Mouse (Mus musculus): Measurements from ENCODE around the gene Sdccag8.

The Sdccag8 gene

DNA sequence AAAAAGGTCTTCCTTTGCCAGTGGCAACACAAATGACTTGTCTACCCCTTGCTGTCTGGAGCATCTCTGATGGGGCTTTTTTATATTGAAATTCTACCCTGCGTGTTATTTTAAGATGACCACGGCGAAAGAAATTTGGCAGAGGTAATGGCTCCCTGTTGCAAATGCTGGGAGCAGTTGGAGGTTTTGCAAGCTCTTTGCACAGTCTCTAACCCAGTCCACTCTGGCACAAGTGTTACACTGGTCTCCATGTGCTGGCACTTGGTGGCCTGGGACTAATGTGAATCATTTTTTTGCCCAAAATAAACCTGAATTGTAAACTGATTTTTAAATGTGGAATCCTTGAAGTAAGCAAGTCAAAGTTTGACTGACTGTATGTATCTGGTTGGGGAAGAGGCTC is 199.3 kb downstream of the Sdccag8 start:
- no peak for DNase-seq

GRCm38 (mm10) chr1:177014346-177014745 is 199.9 kb downstream of the Sdccag8 start:
- DNase-seq: no peak

DNA sequence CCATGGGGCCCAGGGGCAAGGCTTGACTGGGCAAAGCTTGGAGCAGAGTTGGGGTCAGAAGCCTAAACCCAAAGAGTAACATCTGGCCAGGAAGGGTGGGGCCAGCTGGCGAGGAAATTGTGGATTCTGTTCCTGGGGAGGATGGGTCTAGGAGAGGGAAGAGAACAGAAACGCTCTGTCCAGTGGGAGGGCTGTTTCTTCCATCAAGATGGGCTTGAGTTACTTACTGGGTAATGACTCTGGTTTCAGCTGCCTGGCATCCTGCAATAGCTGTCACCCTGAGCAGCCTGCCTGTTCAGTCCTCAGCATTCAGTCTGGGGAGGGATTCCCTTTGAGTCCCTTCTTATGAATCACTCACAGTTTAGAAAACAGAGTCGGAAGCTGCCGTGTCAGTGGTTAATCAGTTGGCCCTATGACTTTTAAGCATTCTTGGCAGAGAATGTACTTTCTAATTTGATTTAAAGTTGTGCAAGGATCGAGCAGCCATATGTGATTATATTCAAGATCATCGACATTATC is 200.5 kb downstream of the Sdccag8 start:
- DNase-seq: no peak

GRCm38 (mm10) chr1:177015917-177016316 is 201.5 kb downstream of the Sdccag8 start:
- no peak for DNase-seq

GRCm38 (mm10) chr1:177016729-177017128 is 202.3 kb downstream of the Sdccag8 start:
- no peak for DNase-seq

- no peak for DNase-seq
Observed at GRCm38 (mm10) chr1:177018750-177019149, 204.3 kb downstream of the Sdccag8 start.

DNA sequence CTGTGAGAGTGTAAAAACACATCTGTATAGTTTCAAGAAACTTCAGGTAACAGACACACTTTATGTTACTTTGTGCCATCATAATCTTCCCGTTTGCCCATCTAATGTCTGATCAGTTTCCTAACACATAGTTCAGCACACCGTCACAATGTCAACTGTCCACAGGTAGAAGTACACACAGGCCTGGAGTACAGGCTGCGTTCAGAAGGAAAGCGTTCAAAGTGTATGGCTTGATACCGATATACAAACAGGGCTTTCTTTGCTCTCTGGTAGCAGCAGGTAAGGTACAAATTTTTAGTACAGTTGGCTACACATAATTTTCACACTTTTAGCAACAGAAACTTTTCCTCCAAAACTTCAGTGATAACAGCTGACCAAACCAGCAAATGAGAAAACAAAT is 205.2 kb downstream of the Sdccag8 start:
- no peak for DNase-seq

- DNase-seq: no peak
Observed at GRCm38 (mm10) chr1:177022751-177023150, 208.3 kb downstream of the Sdccag8 start.

DNA sequence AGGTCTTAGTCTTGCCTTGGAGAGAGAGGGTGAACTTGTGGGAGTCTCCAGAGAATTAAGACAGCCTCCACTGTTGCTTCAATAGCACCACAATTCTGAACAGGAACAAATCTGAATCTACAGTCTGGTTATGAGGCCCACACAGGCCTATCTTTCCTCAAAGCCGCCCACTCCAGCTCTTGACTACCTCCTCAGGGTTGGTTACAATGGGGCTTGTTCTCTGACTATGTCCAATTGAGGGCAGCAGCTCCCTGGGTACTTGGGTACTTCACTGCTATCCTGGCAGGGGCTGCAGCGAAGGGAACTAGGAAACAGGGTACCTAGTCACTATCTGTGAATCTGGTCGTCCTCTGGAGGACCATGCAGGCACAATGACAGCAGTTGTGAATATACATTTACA is 213.2 kb downstream of the Sdccag8 start:
- no peak for DNase-seq

DNA sequence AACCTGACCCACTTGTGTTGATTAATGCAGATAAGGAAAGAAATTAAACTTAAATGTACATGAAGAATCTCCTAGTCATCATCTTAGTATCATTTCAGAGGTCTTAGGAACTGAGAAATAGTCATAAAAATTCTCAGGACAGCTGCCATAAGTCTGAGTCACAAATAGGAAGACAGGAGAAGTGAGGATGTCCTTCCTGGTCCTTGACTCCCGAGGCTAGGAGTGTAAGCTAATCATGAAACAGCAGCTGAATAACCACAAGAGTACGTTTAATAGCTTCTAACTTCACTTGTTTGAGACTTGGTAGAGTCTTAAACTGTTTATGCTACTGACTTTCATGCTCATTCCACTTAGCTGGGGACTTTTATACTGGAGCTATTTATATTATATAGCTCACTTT is 214.6 kb downstream of the Sdccag8 start:
- no peak for DNase-seq

GRCm38 (mm10) chr1:177030669-177031068 is 216.2 kb downstream of the Sdccag8 start:
- no peak for DNase-seq

GRCm38 (mm10) chr1:177031196-177031595 is 216.7 kb downstream of the Sdccag8 start:
- no peak for DNase-seq

DNA sequence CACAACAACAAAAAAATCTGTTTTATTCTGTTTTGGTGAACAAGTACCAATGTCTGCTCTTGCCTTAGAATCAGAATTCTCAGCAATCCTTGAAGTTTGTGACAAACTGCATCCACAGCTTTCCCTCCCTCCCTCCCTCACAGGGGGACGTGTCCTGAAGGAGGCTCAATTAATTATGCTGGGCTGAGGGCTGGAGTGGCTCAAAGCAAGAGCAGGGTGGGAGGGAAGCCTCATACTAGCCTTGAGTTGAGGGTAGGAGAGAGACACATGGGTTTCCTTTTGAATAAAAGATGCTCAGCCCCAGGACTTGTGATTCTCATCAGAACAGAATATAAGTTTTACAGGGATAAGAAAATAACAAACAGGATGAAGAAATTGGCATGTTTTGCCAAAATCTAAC is 217.8 kb downstream of the Sdccag8 start:
- DNase-seq: no peak

DNA sequence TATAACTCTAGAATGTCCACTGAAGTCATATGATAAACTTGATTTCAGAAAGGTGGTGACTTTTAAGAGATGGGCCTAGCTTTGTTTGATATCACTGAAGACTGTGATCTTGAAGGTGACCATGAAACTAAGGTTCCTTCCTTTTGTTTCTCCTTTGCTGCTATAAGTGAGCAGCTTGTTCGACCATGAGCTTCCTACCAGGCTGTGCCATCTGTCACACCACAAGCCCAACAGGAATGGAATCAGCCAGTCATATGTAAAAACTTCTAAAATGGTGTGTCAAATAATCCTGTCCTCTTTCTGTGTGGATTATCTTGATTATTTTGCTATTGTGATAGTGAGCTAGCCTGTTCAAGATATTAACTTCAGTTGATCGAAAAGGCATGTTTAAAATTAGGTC is 221.0 kb downstream of the Sdccag8 start:
- DNase-seq: no peak

DNA sequence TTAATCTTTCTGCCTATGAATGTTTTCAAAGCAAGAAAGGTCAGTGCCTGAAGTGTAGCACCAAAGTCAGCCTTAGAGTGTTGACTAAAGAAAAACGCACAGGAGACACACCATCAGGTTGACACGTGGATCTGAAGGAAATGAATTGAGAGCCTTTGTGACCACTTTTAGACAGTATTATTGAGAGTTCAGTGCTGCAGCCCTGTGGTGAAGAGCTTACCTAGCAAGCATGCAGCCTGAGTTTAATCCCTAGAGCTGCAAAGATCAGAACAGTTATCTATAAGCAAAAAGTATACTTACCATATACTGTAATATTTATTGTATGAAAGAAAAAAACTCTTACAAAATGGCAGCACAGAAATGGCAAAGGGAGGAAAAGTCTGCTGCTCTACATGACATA is 223.9 kb downstream of the Sdccag8 start:
- no peak for DNase-seq

GRCm38 (mm10) chr1:177039093-177039674 is 224.7 kb downstream of the Sdccag8 start:
- no peak for DNase-seq

- DNase-seq: no peak
Observed at GRCm38 (mm10) chr1:177040058-177040457, 225.6 kb downstream of the Sdccag8 start.

DNA sequence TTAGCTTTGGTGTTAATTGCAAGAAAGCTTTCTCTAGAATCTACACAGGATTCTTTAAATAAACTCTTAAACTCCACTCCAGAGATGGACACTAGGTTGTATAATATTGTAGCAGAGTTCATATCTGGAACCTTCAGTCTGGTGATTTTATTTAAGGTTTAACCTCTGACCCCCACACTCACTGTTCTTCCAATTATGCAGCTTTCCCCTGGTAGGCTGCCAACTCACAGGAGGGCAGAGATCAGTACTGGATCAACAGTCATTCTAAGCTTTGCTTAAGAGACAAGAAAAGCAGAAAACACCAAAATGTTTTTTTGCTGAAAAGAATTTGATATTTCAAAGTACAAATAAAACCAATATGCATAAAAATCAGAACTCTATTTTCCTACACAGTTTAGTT is 231.4 kb downstream of the Sdccag8 start:
- peak; percentile 88 to 92 for DNase-seq

GRCm38 (mm10) chr1:177046963-177047362 is 232.5 kb downstream of the Sdccag8 start:
- DNase-seq: no peak

GRCm38 (mm10) chr1:177048773-177049172 is 234.3 kb downstream of the Sdccag8 start:
- no peak for DNase-seq

DNA sequence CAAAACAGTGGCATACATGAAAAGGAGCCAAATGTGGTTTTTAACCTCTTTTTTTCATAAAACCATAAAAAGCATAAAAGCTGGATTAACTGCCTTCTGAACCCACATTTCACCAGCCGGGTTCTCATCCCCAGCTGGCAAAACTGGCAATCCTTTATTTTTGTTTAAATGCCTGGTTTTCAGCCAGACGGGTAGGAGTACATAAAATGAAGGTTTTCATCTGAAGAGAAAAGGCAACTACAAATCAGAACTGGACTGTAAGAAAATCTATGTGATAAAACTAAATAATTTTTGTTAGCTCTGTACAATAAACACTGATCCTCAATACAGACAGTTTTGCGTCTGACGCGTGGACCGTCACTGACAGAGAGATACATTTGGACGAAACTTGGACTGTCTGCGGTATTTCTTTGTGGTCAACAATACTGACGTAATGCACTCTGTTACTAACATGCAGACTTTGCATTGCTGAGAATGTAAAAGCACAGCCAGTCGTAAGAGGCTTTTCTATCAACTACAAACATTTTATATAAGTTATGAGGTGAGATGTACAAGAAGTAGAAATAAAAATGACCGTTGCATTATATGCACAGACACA is 237.0 kb downstream of the Sdccag8 start:
- no peak for DNase-seq

- no peak for DNase-seq
Observed at GRCm38 (mm10) chr1:177054891-177055290, 240.4 kb downstream of the Sdccag8 start.

- DNase-seq: no peak
Observed at GRCm38 (mm10) chr1:177061761-177062160, 247.3 kb downstream of the Sdccag8 start.

- DNase-seq: no peak
Observed at GRCm38 (mm10) chr1:177065732-177066131, 251.3 kb downstream of the Sdccag8 start.

GRCm38 (mm10) chr1:177067123-177067646 is 252.7 kb downstream of the Sdccag8 start:
- no peak for DNase-seq

All from kidney, postnatal 36 days (tissue).